Mouse (Mus musculus) forebrain, embryonic 11.5 days (tissue): ENCODE measurements around the gene Btg2. TPM values are rescaled to one million over a fixed set of nuclear protein-coding genes. Genes with fewer than 3 reads are reported as not detected.
A peak's percentile ranks its signal among the peaks of the same experiment; 100 is the strongest.

Experiments
- ATAC-seq: fragments of 200-750 bp; cut with Nextera tagmentation; replicated peaks from 2 replicates; pipeline ENCODE4 v1.8.0; 2017; ENCODE audit warnings: moderate TSS enrichment; ENCODE audit not compliant: low FRiP score
- DNase-seq: peaks from one replicate; pipeline ENCODE4 v3.0.0-alpha.2; 2017; ENCODE audit warnings: low spot score
- H3K27ac ChIP-seq: fragments of 300-500 bp; sonication (generic); 2 replicates; pipeline ENCODE4 v1.5.1; 2014; ENCODE audit warnings: low read depth, low read length
- H3K27me3 ChIP-seq: fragments of 300-500 bp; sonication (generic); 2 replicates; pipeline ENCODE4 v1.6.1; 2014; ENCODE audit warnings: mild to moderate bottlenecking, low read length, mixed read lengths; ENCODE audit not compliant: control insufficient read depth, insufficient read depth
- H3K36me3 ChIP-seq: fragments of 300-500 bp; sonication (generic); 2 replicates; pipeline ENCODE4 v1.6.1; 2014; ENCODE audit warnings: mild to moderate bottlenecking, low read length, moderate library complexity, mixed read lengths; ENCODE audit not compliant: control insufficient read depth, insufficient read depth
- H3K4me1 ChIP-seq: fragments of 300-500 bp; sonication (generic); replicated peaks from 2 replicates; pipeline ENCODE4 v1.6.1; 2014; ENCODE audit warnings: low read length, mixed read lengths; ENCODE audit not compliant: control insufficient read depth, insufficient read depth
- H3K4me2 ChIP-seq: fragments of 300-500 bp; sonication (generic); 2 replicates; pipeline ENCODE4 v1.6.1; 2014; ENCODE audit warnings: low read depth, mild to moderate bottlenecking, low read length, moderate library complexity, mixed read lengths; ENCODE audit not compliant: severe bottlenecking
- H3K4me3 ChIP-seq: fragments of 300-500 bp; sonication (generic); 2 replicates; pipeline ENCODE4 v1.5.1; 2014; ENCODE audit warnings: low read depth, low read length
- H3K9ac ChIP-seq: fragments of 300-500 bp; sonication (generic); 2 replicates; pipeline ENCODE4 v1.6.1; 2014; ENCODE audit warnings: low read length
- H3K9me3 ChIP-seq: fragments of 300-500 bp; sonication (generic); 2 replicates; pipeline ENCODE4 v1.6.1; 2016; ENCODE audit warnings: low read length, mixed read lengths; ENCODE audit not compliant: control insufficient read depth
- WGBS: fragments of 180-500 bp; shearing (Covaris S2); extraction: QIAGEN DNeasy Blood & Tissue Kit; methylation state at CpG from one replicate; pipeline ENCODE4 v1.1.7; 2014; 5-methylcytosine and 5-hydroxymethylcytosine counted together
- polyA plus RNA-seq: library from polyadenylated mRNA; unstranded; fragments of >200 nt; fragmentation: Nextera tagmentation; extraction: Ambion mirVana; gene quantifications from 2 replicates; pipeline ENCODE4 v1.2.1, GENCODE M21; 2014

Btg2 gene
- polyA plus RNA-seq, 1 experiment from 2014 or later: 110 TPM

DNA sequence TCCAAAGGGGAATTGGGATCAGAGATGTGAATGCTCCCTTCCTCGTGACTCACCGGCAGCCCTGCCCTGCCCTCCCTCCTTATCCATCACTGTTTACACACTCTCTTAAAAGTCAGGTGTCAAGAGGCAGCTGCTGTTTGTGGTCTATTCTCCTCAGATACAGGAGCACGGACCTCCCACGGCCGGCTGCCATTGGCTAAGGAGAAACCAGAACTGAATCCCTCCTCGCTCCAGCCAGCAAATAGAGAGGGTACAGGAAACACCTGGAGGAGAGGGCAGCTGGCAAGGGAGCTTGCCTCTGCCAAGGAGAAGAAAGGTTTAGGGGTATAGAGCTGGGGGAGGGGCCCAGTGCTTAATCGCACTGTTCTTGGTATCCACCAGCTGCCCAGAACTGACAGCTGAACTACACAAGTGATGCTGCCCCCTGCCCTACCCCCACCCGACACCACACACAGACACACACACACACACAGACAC, 11.7 kb downstream of the Btg2 start:
- WGBS: 11% methylated on average over 8 of the region's 8 CpGs
- DNase-seq (no peak), ATAC-seq (no peak)
- no peaks in the 10 kb centered on the region for H3K27me3 ChIP-seq
- H3K4me1 ChIP-seq: peaks cover 58% of the 10 kb centered on the region
- H3K9ac ChIP-seq: peak overlapping the region; percentile 27; the same call in 1 of the 2 replicates
- no peaks in the 10 kb centered on the region for H3K9me3 ChIP-seq
- H3K36me3 ChIP-seq: no peaks in the 10 kb centered on the region
- no peak overlapping the region for H3K4me3 ChIP-seq
- peak overlapping the region; percentile 37; the same call in 1 of the 2 replicates for H3K27ac ChIP-seq
- no peak overlapping the region for H3K4me2 ChIP-seq

DNA sequence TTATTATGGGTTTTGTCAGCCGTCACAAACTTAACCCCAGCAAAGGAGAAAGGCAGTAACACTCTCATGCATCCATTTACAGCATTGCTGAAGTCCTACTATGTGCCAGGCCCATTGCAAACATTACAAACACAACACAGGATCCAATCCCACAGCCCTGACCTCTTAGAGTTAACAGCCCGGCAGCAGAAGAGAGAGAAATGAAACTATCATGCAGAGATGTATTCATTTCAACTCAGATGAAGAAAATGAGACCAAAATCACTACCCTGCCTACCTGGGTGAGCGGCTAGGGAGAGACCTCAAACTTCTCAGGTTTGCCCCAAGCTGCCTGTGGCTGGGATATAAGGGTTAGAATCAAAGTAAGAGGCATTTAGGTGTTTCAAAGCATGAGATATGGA, 12.4 kb downstream of the Btg2 start:
- Histone ChIP-seq H3K9me3 (no peaks in the 10 kb centered on the region), H3K9ac (no peak overlapping the region; the same call in 1 of the 2 replicates), H3K36me3 (no peaks in the 10 kb centered on the region), H3K4me2 (no peak overlapping the region), H3K27me3 (no peaks in the 10 kb centered on the region), H3K27ac (peak overlapping the region; percentile 37; the same call in 1 of the 2 replicates), H3K4me1 (peaks cover 62% of the 10 kb centered on the region), H3K4me3 (no peak overlapping the region)
- no peak for ATAC-seq
- WGBS: 52% methylated on average over 3 of the region's 3 CpGs
- no peak for DNase-seq

DNA sequence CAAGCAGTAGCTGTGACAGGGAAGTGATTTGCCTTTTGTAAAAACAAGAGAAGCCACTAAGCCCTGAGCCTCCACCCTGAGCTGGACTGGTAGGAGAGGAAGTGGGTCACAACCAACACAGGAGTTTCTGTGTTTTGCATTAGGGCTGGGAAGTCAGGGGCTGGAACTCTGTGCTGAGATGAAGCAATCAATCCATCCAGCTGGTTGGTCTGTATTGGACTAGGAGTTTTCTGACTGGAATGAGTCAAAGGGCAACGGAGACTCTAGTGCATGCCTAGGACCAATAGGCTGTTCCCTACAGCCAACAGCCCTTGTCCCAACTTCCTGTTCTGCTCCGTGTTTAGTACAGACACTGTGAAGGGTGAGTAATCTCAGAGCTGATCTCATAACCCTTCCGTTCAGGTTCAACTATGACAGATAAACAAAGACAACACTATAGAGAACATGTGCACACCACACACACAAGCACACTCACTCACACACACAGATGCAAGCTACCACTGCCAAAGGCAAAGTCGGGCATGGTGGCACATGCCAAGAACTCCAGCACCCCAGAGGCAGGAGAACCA, 13.6 kb downstream of the Btg2 start:
- H3K9ac ChIP-seq: peak overlapping the region; percentile 20; the same call in 1 of the 2 replicates
- H3K27ac ChIP-seq: peak overlapping the region; percentile 100
- H3K4me3 ChIP-seq: no peak overlapping the region
- no peaks in the 10 kb centered on the region for H3K27me3 ChIP-seq
- ATAC-seq (no peak), DNase-seq (no peak)
- WGBS: 68% methylated on average over 4 of the region's 4 CpGs
- H3K4me2 ChIP-seq: no peak overlapping the region; the same call in 1 of the 2 replicates
- no peaks in the 10 kb centered on the region for H3K9me3 ChIP-seq
- H3K36me3 ChIP-seq: no peaks in the 10 kb centered on the region
- H3K4me1 ChIP-seq: peaks cover 56% of the 10 kb centered on the region

DNA sequence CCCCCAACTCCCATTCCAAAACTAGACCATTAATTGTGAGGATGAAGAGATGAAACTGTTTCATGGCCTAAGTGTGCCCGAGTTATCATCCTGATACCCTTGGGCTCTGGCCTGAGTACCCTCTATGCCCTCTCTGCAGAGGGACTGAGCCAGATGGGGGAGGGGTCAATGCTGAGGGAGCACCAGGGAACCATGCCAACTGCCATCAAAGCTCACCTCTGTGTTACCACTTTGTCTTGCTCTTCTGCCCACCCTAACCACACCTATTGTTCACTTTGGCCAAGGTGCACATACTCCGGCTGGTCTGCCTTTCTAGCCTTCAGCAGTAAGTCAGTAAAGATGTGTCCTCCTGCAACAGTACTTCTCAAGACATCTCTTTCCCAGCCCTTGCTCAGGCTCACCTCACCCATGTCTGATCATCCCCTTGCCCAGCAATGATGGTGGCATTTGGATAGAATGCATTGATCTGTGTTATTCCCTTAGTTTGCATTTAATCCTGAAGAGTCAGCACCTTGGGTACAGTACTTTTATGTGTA, 14.6 kb downstream of the Btg2 start:
- WGBS: 72% methylated on average over 2 of the region's 2 CpGs
- peak overlapping the region; percentile 59 for H3K9ac ChIP-seq

DNA sequence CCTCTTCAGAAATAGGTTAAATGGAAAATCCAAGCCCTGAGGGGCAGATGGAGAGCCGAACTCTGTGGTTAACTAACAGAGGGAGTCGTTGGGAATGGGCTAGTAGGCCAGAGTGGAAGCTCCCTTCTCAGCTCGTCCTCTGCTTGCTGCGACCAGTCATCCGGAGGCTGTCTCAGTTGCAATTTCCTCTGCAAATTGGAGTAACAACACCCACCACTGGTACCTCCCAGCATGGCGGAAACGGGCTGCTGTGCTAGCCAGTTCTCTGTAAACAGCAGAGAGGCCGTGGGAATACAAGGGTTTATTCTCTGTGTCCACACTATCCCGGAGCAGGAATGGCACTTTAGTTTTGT, 15.2 kb downstream of the Btg2 start:
- Histone ChIP-seq H3K9me3 (no peaks in the 10 kb centered on the region), H3K4me3 (peak overlapping the region; percentile 9), H3K9ac (peak overlapping the region; percentile 59), H3K27ac (peak overlapping the region; percentile 100), H3K36me3 (no peaks in the 10 kb centered on the region), H3K4me2 (peak overlapping the region; percentile 50), H3K27me3 (no peaks in the 10 kb centered on the region), H3K4me1 (peaks cover 55% of the 10 kb centered on the region)
- DNase-seq: no peak
- under 1% methylated on average over 9 of the region's 9 CpGs for WGBS
- ATAC-seq: peak; percentile 14

More for the DNA sequence above, 14.6 kb downstream of the Btg2 start:
- Histone ChIP-seq H3K9me3 (no peaks in the 10 kb centered on the region), H3K4me3 (no peak overlapping the region), H3K4me1 (peaks cover 55% of the 10 kb centered on the region), H3K27me3 (no peaks in the 10 kb centered on the region), H3K27ac (peak overlapping the region; percentile 100), H3K36me3 (no peaks in the 10 kb centered on the region), H3K4me2 (peak overlapping the region; percentile 50; the same call in 1 of the 2 replicates)
- no peak for DNase-seq
- no peak for ATAC-seq

DNA sequence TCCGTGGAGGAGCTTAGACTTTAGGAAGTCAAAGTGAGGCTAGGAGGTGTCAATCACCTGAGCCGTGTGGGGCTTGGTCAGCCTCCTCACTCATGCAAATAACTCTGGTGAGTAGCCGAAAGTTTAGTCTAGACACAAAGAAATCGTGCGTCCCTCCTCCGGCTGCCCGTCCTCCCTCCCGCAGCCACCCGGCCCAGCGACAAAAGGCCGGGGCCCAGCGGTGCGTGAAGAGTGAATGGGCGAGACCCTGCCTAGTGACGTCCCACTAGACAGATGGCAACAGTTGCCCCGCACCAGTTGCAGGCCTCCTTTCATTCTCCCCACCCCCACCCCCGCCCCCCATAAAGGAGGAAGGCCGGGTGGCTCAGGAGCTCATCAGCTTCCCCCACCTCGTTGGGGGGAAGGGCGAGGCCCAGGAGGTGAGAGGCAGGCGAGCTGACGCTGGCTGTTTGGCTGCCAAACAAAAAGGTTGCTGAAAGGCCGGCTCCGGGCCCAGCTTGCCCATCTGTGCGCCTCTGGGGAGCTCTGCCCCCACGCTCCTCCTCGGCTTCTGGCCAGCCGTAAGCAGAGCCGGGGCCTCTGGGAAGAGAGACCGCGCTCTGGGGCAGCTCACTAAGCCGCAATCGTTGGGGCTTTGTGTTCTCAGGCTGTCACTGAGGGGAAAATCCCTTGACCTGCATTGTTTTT, 15.7 kb downstream of the Btg2 start:
- peaks cover 55% of the 10 kb centered on the region for H3K4me1 ChIP-seq
- H3K27ac ChIP-seq: peak overlapping the region; percentile 100
- no peaks in the 10 kb centered on the region for H3K36me3 ChIP-seq
- H3K9me3 ChIP-seq: no peaks in the 10 kb centered on the region
- peak overlapping the region; percentile 59 for H3K9ac ChIP-seq
- peak overlapping the region; percentile 13 for H3K4me3 ChIP-seq
- ATAC-seq: peak; percentile 83
- H3K27me3 ChIP-seq: no peaks in the 10 kb centered on the region
- DNase-seq: peak; percentile 96
- H3K4me2 ChIP-seq: peak overlapping the region; percentile 50
- WGBS: under 1% methylated on average over 33 of the region's 33 CpGs

DNA sequence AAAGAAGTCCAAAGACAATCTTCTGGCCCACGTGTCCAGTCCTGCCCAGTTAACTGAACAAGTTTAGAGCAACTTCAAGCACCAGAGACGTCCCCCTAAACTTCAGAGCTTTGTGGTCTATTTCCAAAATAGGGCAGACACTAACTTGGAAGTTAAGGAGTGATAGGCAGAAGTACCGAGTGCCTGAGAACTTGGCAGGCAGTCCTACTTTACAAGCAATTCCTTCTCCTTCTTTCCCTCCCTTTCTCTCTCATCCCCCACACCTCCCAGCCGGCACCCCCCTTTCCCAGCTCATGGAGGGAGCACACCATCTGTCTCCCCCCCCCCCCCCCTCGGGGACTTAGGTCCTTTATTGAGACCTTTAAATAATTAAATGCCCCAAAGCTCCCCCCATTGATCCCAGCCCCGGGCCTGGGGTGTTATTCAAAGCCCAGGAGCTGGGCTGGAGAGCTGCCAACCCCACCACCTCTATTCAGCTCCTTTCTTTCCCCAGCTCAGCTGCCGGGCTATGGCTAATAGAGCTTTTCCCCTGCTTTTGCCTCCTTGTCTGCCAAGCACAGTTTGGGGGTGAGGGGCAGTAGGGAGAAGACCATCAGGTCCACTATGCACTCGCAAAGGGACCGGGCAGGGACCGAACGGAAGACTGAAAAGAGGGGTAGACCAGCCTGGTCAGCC, 16.4 kb downstream of the Btg2 start:
- no peaks in the 10 kb centered on the region for H3K27me3 ChIP-seq
- H3K27ac ChIP-seq: peak overlapping the region; percentile 100
- H3K9ac ChIP-seq: peak overlapping the region; percentile 59
- WGBS: 0% methylated on average over 11 of the region's 11 CpGs
- peak; percentile 93 for DNase-seq
- peaks cover 52% of the 10 kb centered on the region for H3K4me1 ChIP-seq
- H3K9me3 ChIP-seq: no peaks in the 10 kb centered on the region
- H3K4me2 ChIP-seq: peak overlapping the region; percentile 50
- H3K36me3 ChIP-seq: no peaks in the 10 kb centered on the region
- peak overlapping the region; percentile 13; the same call in 1 of the 2 replicates for H3K4me3 ChIP-seq
- peak; percentile 71 for ATAC-seq

DNA sequence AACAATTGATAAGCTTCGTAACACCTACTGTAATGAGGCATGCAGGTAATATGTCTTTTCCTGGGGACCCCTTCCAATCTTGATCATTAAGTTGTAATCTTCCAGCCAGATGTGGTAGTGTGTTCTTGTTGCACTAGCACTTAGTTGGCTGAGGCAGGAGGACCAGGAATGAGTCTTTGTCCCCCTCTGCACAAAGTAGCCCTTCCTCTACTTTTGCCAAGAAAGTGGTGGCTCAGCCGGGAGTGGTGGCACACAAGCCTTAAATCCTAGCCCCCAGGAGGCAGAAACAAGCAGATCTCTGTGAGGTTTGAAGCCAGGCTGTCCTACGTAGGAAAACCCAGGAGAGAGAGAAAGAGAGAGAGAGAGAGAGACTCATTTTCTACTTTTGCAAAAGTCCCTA, 17.0 kb downstream of the Btg2 start:
- peak overlapping the region; percentile 59 for H3K9ac ChIP-seq
- ATAC-seq (no peak), DNase-seq (no peak)
- no peaks in the 10 kb centered on the region for H3K9me3 ChIP-seq
- WGBS: 33% methylated on average over 3 of the region's 3 CpGs
- H3K4me1 ChIP-seq: peaks cover 46% of the 10 kb centered on the region
- H3K27ac ChIP-seq: peak overlapping the region; percentile 100
- H3K4me2 ChIP-seq: peak overlapping the region; percentile 50; the same call in 1 of the 2 replicates
- no peaks in the 10 kb centered on the region for H3K36me3 ChIP-seq
- H3K4me3 ChIP-seq: no peak overlapping the region
- H3K27me3 ChIP-seq: no peaks in the 10 kb centered on the region
